Mouse (Mus musculus) urinary bladder, postnatal 14 days (tissue): Measurements from ENCODE around the gene Kif27.
"Not testable (repeated sequence)": the region's sequence is repeated elsewhere in the genome, so short reads cannot be mapped to it uniquely, and the experiment has no call there.

Source experiments
- DNase-seq: peaks from one replicate; pipeline ENCODE4 v3.0.0; 2021; ENCODE audit warnings: low spot score

Gene Kif27

DNA sequence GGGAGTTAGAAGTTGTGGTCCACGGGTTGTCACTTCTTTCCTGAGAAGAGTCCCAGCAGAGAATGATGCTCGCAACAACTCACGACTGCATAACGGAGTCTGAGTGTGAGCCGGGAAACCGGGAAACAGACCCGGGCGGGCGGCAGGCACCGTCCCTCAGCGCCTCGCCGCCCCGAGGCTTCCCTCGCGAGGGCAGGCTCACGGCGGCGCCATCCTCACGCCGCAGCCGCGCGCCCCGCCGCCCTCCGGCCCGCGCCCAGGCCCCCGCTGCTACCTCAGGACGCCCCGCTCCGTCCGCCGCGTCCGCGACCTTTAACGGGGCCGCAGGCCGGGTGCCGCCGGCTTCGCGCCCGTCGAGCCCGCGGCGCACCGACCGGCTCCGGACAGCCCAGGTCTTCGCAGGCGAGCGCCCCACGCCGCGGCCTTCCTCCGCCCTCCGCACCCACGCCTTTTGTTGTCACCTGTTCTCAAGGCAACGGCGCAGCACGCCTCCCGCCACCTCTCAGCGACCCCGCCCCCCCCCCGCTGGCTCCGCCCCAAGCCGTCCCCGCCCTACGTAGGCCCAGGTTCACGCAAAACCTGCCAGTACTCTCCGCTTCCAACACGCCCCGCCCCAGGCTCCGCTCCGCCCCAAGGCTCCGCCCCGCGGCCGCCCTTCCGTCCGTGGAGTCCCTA, at the start of gene Kif27:
Gene Kif27, minus strand, starts transcription at position 494 of the 675 bp plus-strand sequence.
- peak; percentile 87 for DNase-seq

DNA sequence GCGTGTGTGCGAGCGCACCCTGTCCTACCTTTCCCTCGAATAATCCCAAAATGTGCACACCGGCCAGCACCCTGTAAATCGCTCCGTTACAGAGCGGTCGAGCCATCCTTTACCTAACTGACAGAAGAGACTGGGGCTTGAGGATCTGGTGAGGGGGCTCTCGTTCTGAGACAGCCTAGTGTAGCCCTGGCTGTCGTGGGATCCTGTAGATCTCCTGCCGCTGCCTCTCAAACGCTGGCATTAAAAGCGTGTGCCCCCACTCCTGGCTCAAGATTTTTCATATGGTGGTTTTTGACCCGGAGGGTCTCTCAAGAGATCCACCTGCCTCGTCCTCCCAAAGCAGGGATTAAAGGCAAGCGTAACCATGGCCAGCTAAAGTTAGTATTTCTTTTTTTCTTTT, 44.3 kb upstream of the Kif27 start, which contains the start of gene Hnrnpk:
Gene Hnrnpk, minus strand, starts transcription at position 101 of the 400 bp plus-strand sequence.
- not testable (repeated sequence) for DNase-seq

DNA sequence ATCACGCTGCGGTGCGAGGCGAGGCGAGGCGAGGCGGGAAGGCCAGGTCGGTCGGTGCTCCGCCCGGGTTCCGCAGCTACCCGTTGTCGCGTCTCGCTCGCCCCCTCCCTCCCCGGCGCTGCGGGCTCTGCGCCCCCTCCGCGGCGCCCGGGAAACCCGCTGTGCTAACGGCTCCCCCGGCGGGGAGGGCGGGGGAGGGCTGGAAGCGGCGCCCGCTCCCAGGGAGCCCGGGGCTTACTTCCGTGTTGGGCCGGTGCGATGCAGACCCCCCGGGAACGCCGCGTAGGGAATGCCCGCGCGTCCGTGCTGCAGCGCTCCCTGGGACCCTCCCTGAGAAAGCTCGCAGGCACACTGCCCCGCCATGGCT, 43.8 kb upstream of the Kif27 start:
- DNase-seq: no peak

DNA sequence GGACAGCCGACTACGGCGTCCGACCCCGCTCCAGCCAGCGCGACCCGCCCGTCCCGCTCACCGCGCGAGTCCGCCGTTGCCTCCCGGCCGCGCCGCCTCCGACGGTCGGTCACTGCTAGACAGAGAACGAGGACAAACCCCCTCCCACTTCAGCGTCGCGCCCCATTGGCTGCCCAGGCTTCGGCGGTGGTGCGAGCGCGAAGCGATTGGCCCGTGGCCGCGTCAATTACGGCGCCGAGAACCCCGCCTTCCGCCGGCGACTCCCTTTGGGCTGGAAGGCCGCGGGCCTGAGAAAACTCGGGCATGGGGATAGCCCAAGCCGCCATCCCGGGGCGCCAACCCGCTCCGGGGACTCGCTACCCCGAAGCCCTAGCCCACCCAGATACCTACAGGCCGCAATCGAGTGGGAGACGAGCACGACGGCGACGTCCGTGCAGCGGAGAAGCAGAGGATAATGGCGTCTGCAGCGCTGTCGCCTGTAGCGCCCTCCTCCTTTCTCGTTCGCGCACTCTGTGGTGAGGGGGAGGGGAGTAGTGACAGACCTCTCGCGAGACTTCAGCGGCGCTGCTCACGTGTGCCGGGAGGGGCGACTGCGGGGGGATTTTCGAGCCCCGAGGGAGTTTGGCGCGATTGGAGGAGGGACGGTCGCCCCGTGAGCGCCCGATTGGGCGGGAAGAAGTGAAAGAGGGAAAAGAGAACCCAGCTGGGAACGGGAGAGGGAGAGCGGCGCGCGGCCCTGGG, 43.3 kb upstream of the Kif27 start, which contains the start of gene Rmi1:
Gene Rmi1, plus strand, starts transcription at position 246 of the 741 bp plus-strand sequence.
- peak; percentile 98 for DNase-seq

DNA sequence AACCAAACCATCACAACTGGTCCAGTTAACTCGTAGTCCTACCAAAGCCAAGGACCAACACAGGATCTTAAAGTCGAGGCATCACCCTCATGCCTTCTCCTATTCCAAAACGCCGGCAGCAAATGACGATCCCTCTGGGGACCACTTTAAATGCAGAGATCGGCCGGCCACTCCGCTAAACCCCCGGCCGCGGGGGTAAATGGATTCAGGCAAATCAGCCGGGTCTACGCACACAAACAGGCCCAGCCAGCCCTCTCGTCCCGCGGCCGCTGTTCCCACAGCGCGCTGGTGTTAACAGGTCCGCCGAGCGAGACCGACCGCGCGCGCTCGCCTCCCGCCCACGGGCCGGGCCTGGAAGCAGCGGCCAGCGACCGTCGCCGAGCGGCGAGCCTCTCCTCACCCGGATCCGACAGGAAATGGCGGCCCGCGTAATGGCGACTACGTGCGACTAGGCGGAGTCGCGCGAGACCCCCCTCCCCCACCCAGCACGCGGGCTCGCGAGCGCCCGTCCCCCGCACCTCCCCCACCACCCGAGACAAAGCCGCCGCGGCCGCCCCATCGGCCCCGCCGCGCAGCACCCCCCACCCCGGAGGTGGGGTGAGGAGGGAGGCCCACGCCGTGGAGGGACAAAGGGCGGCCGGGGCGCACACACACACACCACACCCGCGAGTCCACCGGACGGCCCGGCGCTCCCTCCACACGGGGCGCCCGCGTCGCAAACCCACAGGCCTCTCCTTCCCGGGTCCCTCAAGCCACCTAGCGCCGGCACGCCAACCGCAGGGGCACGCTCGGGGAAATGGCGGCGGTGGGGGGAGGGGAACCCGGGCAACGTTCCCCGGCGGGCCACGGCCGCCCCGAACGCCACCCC, 42.4 kb upstream of the Kif27 start:
- peak; percentile 79 for DNase-seq

DNA sequence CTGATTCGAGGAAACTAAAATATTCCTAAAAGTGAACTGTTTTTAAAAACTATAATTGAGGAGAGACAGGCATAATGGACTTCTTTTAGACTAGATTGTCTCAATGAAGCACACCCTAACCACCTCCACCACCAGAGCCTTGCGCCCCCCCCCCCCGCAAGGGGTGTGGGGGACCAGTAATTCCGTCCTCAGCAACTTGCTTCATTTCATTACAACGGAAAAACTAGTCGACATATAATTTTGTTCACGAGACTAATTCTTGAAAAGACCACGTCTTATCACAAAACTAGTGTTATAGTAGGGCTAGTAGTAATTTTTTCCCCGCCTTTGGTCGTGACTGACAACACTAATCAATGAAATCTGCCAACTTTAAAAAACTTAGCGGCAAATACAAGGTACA, 41.7 kb upstream of the Kif27 start:
- DNase-seq: no peak

DNA sequence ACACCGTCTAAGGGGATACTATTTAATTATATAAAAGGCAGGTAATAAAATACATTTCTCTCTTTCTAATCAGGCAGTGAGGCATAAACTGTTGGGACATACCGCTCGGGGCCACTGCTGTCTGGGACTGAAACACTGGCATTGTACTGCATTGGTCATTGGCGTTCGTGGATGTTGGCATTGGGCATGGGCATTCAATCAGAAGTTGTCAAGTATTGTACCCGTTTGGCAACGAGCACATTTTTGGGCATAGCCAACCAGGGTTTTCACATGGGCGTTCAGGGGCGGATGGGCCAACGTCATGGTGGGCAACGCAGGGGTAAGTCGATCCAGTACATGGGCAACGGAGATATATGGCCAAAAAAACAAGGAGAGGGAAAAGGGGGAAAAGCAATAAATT, 38.7 kb upstream of the Kif27 start:
- DNase-seq: no peak

DNA sequence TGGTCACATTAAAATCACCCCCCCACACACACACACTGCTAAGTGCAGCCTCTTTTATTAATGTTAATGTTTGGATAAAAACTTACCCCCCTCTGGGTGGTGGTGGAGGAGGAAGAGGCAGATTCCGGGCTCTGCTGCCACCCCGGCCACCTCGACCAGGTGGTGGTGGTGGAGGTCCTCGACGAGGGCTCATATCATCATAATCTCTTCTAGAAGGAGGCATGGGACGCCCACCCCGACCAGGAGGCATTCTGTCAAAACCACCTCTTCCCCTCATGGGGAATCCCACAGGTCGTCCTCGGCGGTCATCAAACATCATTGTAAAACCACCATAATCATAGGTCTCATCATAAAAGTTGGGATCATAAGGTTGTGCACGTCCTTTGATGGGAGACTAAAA, 35.5 kb upstream of the Kif27 start:
- DNase-seq: not testable (repeated sequence)

DNA sequence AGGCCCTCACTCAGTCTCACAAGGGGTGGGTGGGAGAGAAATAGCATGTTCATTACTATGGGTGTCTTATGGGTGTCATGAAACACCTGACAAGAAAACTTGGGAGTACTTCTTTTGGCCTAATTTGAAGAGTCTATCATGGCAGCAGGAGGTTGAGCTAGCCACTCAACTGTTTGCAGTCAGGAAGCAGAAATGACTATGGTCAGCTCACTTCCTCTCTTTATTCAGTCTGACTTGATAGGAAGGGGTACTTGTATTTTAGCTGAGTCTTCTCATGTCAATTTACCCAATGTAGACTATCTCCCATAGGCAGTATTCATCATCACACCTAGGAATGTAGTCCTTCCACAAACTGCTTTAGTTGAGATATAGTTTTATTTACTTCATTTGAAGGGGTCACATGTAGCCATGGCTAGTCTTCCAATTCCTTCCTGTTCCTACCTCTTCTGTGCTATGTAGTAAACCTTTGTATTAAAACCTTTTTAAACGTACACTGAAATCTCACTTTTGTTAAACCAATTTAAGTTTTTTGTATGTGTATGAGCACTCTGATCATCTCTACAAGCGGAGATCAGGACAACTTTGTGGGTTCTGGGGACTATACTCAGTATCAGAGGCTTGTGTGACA, 30.5 kb upstream of the Kif27 start:
- DNase-seq: no peak

DNA sequence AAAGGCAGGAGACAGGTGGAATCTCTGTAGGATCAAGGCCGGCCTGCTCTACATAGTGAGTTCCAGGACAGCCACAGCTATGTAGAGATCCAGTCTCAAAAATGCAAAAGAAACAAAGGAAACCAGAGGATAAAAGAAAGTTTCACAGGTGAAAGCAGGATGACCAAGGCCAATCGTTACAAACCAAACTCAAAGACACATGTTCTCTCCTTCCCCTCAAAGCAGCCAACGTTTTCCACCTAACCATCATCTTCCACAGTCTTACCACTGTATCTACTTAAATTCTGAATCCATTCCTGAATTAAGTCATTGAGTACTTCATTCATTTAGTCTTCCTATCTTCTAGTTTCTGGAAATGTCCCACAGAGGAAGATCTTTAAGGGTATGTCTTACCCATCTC, 29.5 kb upstream of the Kif27 start:
- DNase-seq: no peak

DNA sequence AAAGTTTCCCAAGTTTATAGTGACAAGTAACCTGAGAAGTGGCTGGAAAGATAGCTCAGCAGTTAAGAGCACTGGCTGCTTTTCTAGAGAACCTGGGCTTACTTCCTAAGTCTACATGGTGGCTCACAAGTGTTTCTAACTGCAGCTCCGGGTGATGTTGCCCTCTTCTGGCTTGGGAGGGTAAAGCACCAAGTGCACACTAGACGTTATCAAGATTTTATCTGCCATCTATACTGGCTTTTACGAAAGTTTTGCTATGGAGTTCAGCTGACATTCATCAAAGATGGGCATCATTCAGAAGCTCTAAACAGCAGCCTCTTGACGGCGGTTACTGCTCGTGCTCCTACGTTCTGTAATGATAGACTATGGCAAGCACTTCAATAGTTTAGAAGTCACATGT, 29.0 kb upstream of the Kif27 start:
- DNase-seq: peak; percentile 80

DNA sequence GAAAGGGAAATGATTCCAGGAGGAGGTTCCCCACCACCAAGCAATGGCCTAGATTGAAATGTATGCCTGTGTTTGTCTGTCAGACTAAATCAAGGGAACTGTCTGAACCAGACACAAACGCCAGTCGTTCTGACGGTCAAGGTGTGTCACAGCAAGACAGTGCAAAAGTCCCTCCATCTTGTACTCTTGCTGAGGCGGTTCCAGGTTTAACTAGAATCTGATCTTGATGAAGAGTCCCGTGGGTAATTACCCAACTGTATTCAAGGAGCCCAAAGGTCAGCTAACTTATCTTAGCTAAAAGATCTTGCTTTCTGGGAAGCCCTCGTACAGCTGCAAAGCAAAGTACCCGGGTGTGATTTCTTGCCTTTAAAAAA, 26.6 kb upstream of the Kif27 start:
- no peak for DNase-seq

DNA sequence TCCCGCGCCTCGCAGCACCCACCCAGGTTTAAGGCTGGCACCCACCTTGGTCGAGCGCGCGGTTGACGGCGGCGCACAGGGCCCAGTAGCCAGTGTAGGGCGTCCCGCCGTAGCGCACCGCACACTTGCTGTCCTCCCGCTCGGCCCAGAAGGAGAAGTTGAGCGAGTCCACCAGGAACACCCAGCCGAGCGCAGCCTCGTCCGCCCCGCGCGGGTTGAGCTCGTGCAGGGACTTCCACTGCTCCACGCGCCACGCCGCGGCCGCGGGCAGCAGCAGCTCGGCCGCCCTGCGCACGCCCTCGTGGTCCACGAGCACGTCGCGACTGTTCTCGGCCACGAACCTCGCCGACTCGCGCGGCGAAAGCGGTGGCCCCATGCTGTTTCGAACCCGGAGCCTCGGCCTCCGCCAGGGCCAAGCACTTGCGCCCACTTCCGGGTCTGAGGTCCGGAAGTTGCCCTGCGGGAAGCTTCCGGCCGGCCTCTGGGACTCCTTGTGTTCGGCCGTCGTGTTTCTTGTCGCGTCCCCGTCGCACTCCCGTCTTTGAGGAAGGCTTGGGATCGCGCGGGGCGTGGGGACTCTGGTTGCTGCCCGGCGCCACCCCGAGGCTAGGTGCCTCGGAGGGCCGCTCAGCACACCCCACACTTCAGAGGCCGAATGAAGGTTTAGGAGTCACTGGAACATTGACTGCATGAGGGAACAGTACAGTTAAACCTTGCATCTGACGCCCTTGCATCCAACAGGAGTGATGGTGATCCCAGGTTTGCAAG, 26.0 kb upstream of the Kif27 start, which contains the start of gene 2210016F16Rik:
Gene 2210016F16Rik, minus strand, starts transcription at position 447 of the 768 bp plus-strand sequence.
- peak; percentile 73 for DNase-seq

DNA sequence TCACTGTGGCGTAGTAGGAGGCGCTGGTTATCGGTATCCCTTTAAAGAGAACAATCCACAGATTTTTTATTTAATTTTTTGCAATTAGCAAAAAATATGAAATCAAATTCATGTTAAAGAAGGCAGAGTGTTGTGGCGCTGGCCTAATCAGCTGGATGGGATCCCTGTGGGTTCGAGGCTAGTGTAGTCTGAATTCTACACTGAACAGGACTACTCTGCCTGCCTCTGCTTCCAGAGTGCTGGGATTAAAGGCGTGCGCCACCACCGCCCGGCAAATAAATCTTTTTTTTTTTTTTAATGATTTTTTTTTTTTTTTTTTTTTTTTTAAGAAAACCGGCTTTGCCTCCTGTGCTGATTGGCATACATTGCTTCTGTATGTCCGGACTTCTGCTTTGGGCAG, 25.4 kb upstream of the Kif27 start:
- DNase-seq: no peak

DNA sequence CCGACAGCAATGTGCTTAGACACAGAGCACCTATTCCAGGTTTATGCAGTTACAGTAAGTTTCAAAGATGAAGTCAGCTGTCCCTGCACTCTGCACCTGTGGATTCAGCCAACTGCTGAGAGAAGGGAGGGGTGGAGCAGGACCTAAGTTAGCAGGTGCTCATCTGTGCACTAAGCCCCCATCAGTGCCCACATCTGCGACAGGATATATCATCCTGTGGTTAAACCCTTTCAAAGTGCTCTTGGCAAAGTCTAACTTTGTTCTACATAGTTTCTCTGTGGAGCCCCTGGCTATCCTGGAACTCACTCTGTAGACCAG, 14.2 kb upstream of the Kif27 start:
- DNase-seq: no peak

DNA sequence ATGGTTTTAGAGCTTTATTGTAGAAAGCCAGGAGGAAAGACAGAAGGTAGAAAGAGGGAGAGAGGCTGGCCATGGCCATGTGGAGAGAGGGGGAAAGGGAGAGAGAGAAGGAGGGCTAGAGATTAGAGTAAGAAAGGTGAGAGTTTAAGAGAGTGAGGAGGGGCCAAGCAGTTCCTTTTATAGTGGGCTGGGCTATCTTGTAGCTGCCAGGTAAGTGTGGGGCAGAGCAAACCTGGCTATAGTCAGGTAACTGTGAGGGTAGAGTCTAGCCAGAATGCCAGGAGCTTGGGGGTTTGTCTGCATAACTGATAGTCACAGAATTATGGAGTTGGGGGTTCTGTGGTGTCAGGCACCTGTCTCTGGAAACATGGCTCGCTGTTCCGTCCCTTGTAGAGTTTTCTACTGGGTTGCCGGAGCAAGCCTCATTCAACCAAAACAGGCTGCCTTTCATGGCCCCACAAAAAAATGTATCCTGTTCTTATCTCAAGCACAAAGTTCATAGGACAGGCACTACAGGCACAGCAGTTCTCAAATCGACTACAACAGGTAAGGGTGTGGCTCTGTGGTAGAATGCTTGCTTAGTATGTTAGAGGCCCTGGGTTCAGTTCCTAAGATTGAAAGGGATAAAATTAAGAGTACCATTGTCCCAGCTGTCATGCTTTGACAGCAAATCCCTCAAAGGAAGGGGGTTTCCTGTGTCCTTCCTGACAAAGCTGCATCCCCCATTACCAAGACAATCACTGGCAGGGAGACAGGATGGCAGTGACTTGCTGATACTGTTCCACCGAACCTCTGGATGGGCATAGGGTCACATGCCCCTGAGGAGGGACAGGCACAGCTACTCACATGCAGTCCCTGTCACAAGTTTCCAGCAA, 13.6 kb upstream of the Kif27 start:
- no peak for DNase-seq

DNA sequence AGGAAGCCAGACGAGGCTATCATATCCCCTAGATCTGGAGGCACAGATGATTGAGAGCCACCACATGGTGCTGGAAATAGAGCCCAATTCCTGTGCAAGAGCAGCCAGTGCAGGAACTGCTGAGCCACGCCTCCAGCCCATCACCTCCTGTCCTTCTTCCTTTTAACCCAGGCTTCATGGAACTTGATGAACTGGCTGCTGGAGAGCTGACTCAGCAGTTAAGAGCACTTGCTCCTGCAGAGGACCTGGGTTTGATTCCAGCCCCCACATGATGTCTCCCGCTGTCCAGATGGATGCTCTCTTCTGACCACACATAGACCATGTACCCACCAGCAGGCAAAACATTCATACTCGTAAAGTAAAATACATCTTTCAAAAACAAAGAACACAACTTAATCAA, 9.9 kb upstream of the Kif27 start:
- no peak for DNase-seq

DNA sequence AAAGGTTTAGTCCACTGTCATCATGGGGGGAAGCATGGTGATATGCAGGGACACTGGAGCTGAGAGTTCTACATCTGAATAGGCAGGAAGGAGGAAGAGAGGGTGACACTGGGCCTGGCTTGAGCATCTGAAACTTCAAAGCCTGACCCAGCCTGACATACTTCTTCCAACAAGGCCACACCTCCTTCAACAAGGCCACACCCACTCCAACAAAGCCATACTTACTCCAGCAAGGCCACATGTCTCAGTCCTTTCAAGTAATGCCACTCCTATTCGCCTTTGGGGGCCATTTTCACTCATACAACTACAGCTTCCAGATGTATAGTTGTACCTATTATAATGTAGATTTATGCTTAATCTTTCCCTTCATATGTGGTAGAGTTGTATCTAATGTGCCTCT, 8.7 kb upstream of the Kif27 start:
- DNase-seq: no peak

DNA sequence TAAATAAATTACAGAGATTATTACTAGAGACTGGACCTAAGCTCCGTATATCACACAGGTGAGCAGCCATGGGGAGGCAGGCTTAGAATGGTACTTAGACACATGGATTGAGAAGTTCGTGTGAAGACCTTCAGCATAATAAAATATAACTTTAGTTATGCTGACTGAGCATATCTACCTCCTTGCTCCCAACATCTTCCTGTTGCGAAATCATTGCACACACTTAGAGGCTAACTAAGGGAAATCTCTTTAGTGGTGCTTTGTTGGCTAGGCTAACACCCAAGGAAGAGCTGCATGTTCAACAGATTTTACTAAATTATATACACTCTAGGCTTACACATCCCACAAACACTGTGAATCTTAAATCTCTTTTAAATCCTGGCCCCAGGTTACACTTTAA, 7.5 kb upstream of the Kif27 start:
- no peak for DNase-seq

DNA sequence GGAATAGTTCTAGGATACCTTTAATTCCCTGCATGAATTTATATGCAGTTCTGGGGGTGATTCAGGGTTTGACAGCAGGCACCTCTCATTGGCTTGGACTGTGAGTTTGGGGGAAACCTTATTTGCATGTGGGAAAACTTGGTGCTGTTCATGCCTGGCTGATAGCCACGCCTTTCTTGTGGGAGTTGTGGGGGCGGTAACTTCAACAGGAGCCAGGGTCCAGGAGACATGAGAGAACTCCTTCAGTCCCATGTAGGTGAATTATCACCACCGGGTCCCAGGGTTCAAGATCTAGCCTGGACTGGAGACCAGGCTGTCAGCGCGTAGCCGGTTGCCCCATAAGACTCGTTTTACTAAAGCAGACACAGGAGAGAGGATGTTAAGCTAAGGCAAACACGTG, 6.3 kb upstream of the Kif27 start:
- not testable (repeated sequence) for DNase-seq
